Mouse (Mus musculus) stomach, embryonic 16.5 days (tissue): Measurements from ENCODE around the gene 1700001K19Rik. TPM values are rescaled to one million over a fixed set of nuclear protein-coding genes. Genes with fewer than 3 reads are reported as not detected.

Experiments used
- ATAC-seq: fragments of 200-750 bp; cut with Nextera tagmentation; 2 replicates; pipeline ENCODE4 v1.8.0; 2017; ENCODE audit warnings: moderate number of reproducible peaks, moderate TSS enrichment; ENCODE audit not compliant: insufficient read depth, low FRiP score
- H3K27ac ChIP-seq: fragments of 300-500 bp; sonication (generic); 2 replicates; pipeline ENCODE4 v1.5.1; 2014; ENCODE audit warnings: low read length
- H3K27me3 ChIP-seq: fragments of 300-500 bp; sonication (generic); 2 replicates; pipeline ENCODE4 v1.6.1; 2014; ENCODE audit warnings: low read length, control low read depth, mixed read lengths; ENCODE audit not compliant: control insufficient read depth, insufficient read depth
- H3K36me3 ChIP-seq: fragments of 300-500 bp; sonication (generic); 2 replicates; pipeline ENCODE4 v1.6.1; 2014; ENCODE audit warnings: low read length; ENCODE audit not compliant: control insufficient read depth, insufficient read depth
- H3K4me1 ChIP-seq: fragments of 300-500 bp; sonication (generic); 2 replicates; pipeline ENCODE4 v1.6.1; 2014; ENCODE audit warnings: low read length, control low read depth, mixed read lengths; ENCODE audit not compliant: control insufficient read depth, insufficient read depth
- H3K4me2 ChIP-seq: fragments of 300-500 bp; sonication (generic); 2 replicates; pipeline ENCODE4 v1.6.1; 2014; ENCODE audit warnings: low read depth, low read length, mixed read lengths
- H3K4me3 ChIP-seq: fragments of 300-500 bp; sonication (generic); replicated peaks from 2 replicates; pipeline ENCODE4 v1.5.1; 2014; ENCODE audit warnings: mild to moderate bottlenecking, low read length
- H3K9ac ChIP-seq: fragments of 300-500 bp; sonication (generic); 2 replicates; pipeline ENCODE4 v1.6.1; 2014; ENCODE audit warnings: low read length
- H3K9me3 ChIP-seq: fragments of 300-500 bp; sonication (generic); replicated peaks from 2 replicates; pipeline ENCODE4 v1.6.1; 2016; ENCODE audit warnings: low read length, control low read depth; ENCODE audit not compliant: control insufficient read depth
- WGBS: fragments of 180-500 bp; shearing (Covaris S2); extraction: QIAGEN DNeasy Blood & Tissue Kit; methylation state at CpG from one replicate; pipeline ENCODE4 v1.1.7; 2014; 5-methylcytosine and 5-hydroxymethylcytosine counted together
- polyA plus RNA-seq: library from polyadenylated mRNA; unstranded; fragments of >200 nt; fragmentation: Nextera tagmentation; extraction: Ambion mirVana; gene quantifications from 2 replicates; pipeline ENCODE4 v1.2.1, GENCODE M21; 2015

Gene 1700001K19Rik
- 0.25 TPM in 1 of 2 replicates, not detected in the other for polyA plus RNA-seq

DNA sequence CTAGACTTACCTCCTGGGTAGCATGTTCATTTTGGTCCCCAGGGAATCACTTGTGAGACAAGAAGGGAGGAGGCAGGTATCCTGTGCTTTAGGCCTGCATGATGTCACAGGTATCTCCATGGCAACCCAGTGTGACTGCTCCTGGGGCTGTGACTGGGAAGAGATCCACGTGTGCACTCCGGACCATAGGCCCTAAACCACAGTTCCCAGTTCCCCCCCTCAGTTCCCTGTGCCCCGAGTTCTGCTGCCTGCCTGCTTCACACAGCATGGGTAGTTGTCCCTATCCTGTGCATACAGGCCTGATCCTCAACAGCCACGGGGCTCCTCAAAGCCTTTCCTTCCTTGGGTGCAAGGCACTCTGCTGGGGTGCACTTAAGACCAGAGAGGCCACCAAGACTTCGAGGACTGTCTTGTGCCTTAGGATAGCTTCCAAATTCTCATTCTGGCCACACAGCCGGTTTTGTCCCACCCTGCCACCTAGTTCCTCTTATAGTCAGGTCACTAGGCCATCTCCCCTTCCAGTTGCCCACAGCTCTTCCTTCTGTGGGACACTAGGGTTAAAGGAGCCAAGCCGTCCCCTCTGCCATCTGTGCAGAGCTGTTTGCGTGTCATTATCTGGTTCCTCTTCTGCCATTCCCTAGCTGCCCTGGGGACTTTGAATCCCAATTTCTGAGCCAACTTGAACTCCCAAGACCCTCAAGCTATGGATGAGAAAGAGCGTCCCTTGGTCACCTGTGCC, at the start of gene 1700001K19Rik:
TSS of gene 1700001K19Rik (minus strand) at position 59 of the 739 bp plus-strand sequence.
- Histone ChIP-seq H3K4me3 (no peak within 1 kb of the TSS), H3K4me1 (peaks cover 7% of the 10 kb centered on the region), H3K4me2 (no peak within 1 kb of the TSS), H3K9me3 (no peaks in the 10 kb centered on the region), H3K27me3 (no peaks in the 10 kb centered on the region), H3K9ac (no peak within 1 kb of the TSS), H3K36me3 (no peaks in the 10 kb centered on the region), H3K27ac (no peak within 1 kb of the TSS)
- ATAC-seq = no peak
- 73% methylated on average over 9 of the region's 9 CpGs for WGBS

DNA sequence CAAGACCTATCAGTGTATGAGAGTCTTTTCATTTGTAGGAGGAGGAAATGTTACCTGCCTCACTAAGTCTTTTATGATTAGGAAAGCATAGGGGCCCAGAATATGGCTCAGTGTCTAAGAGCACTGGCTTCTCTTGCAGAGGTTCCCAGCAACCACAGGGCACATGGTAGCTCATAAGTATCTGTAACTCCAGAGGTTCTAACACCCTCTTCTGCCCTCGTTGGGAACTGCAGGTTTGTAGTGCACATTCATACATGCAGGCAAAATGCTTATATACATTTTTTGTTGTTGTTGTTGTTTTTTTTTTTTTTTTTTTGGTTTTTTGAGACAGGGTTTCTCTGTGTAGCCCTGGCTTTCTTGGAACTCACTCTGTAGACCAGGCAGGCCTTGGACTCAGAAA, 44.0 kb upstream of the 1700001K19Rik start:
- Histone ChIP-seq H3K9me3 (no peaks in the 10 kb centered on the region), H3K36me3 (no peaks in the 10 kb centered on the region), H3K9ac (no peak overlapping the region), H3K27ac (no peak overlapping the region), H3K4me3 (no peak overlapping the region), H3K4me2 (no peak overlapping the region), H3K4me1 (no peaks in the 10 kb centered on the region), H3K27me3 (no peaks in the 10 kb centered on the region)
- ATAC-seq = no peak
- 54% methylated on average over 1 of the region's 1 CpGs for WGBS

DNA sequence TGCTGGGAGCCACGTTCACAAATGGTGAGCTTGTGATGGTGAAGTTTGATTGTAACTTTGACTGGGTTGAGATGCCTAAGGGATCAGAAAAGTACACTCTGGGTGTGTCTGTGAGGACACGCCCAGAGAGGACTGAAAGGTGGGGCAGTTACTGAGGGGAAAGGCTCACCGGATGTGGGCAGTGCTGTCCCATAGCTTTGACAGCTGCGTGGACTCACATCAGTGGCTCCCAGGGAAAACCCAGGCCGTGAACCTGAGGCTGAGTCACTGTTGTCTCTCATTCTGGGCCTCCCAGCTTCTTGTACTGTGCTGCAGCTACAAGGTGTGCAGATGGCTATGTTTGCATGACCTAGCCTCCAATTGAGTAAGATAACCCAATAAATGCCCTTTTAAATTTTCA, 43.1 kb upstream of the 1700001K19Rik start:
- H3K27me3 ChIP-seq = 0 out of 2 replicates have a peak, but pooled peaks cover under 1% of the 10 kb centered on the region
- H3K9me3 ChIP-seq = no peaks in the 10 kb centered on the region
- H3K36me3 ChIP-seq = no peaks in the 10 kb centered on the region
- no peak overlapping the region for H3K4me3 ChIP-seq
- ATAC-seq = no peak
- no peak overlapping the region for H3K27ac ChIP-seq
- 64% methylated on average over 5 of the region's 5 CpGs for whole genome bisulfite sequencing
- no peak overlapping the region for H3K4me2 ChIP-seq
- no peak overlapping the region for H3K9ac ChIP-seq
- H3K4me1 ChIP-seq = no peaks in the 10 kb centered on the region

DNA sequence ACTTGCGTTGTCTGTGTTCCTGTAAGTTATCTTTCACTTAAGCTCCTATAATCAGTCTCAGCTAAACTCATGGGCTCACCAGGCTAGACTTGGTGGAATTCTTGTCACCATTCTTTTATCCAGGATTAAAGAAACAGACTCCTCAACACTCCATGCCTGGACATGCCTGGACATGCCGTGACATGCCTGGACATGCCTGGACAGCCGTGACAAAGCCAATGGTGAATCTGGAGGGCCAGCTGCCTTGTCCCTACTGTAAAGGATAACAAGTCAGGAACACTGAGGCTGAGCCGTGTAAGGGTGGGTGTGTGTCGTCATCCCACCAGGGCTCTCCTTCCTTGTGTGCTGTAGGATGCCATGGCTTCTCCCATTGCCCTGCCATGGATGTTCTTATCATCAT, 42.6 kb upstream of the 1700001K19Rik start:
- no peak overlapping the region for H3K4me2 ChIP-seq
- H3K27ac ChIP-seq = no peak overlapping the region
- ATAC-seq = no peak
- no peaks in the 10 kb centered on the region for H3K4me1 ChIP-seq
- 87% methylated on average over 5 of the region's 5 CpGs for WGBS
- H3K9me3 ChIP-seq = no peaks in the 10 kb centered on the region
- no peak overlapping the region for H3K9ac ChIP-seq
- H3K4me3 ChIP-seq = no peak overlapping the region
- H3K27me3 ChIP-seq = 0 out of 2 replicates have a peak, but pooled peaks cover 4% of the 10 kb centered on the region
- H3K36me3 ChIP-seq = no peaks in the 10 kb centered on the region

DNA sequence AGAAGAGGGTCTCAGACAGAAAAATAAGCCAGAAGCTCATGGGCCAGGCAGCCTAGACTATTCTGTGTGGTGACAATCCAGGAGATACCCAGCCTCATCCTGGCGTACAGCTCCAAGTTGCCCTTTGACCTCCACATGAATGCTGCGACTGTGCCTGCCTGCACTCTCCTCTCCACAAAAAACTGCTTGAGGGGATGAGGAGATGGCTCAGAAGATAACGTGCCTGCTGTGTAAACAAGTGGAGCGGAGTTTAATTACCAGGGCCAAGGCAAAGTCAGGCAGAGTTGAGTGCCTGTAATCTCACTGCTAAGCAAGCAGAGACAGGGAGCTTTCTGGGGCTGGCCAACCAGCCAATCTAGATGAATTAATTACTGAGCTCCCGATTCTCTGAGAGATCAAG, 33.6 kb upstream of the 1700001K19Rik start:
- Histone ChIP-seq H3K9me3 (0 out of 2 replicates have a peak, but pooled peaks cover 6% of the 10 kb centered on the region), H3K36me3 (no peaks in the 10 kb centered on the region)
- WGBS = 19% methylated on average over 5 of the region's 5 CpGs

DNA sequence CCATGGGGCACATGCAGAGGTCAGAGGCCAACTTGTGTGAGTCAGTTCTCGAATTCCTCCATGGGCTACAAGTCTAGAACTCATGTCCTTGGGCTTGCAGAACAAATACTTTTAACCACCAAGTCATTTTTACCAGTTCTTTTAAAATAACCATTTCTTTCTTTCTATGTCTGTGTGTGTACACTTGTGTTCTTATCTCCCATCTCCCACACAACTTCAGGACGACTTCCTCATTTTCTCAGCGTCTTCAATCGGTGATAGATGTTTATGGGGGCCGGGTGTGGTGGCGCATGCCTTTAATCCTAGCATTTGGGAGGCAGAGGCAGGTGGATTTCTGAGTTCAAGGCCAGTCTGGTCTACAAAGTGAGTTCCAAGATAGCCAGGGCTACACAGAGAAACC, 31.8 kb upstream of the 1700001K19Rik start:
- 86% methylated on average over 6 of the region's 6 CpGs for WGBS
- Histone ChIP-seq H3K27me3 (no peaks in the 10 kb centered on the region), H3K27ac (no peak overlapping the region), H3K9ac (no peak overlapping the region), H3K4me3 (no peak overlapping the region), H3K4me1 (no peaks in the 10 kb centered on the region), H3K36me3 (no peaks in the 10 kb centered on the region), H3K9me3 (0 out of 2 replicates have a peak, but pooled peaks cover 6% of the 10 kb centered on the region), H3K4me2 (no peak overlapping the region)
- no peak for ATAC-seq

More for the DNA sequence above, 33.6 kb upstream of the 1700001K19Rik start:
- Histone ChIP-seq H3K9ac (no peak overlapping the region), H3K4me1 (no peaks in the 10 kb centered on the region), H3K27ac (no peak overlapping the region), H3K4me3 (no peak overlapping the region), H3K27me3 (0 out of 2 replicates have a peak, but pooled peaks cover 4% of the 10 kb centered on the region), H3K4me2 (no peak overlapping the region)
- no peak for ATAC-seq

DNA sequence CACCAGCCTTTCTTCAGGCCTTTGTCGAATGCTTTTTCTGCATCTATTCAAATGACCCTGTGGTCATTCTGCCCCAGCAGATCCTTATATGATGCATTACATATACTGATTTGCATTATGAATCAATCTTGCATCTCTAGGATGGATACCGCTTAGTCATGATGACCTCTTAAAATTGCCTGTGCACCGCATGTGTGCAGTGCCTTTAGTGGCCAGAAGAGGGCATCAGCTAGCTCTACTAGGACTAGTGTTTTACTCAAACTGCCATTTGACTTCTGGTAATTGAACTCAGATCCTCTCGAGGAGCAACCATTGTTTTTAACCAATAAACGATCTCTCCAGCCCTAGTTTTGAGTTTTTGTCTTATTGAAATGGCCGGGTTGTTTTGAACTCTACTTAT, 31.4 kb upstream of the 1700001K19Rik start:
- H3K27ac ChIP-seq = no peak overlapping the region
- no peak overlapping the region for H3K4me3 ChIP-seq
- H3K27me3 ChIP-seq = no peaks in the 10 kb centered on the region
- no peak overlapping the region for H3K9ac ChIP-seq
- ATAC-seq = no peak
- H3K4me1 ChIP-seq = no peaks in the 10 kb centered on the region
- no peak overlapping the region for H3K4me2 ChIP-seq
- WGBS = 94% methylated on average over 6 of the region's 6 CpGs
- H3K9me3 ChIP-seq = 0 out of 2 replicates have a peak, but pooled peaks cover 6% of the 10 kb centered on the region
- H3K36me3 ChIP-seq = no peaks in the 10 kb centered on the region

DNA sequence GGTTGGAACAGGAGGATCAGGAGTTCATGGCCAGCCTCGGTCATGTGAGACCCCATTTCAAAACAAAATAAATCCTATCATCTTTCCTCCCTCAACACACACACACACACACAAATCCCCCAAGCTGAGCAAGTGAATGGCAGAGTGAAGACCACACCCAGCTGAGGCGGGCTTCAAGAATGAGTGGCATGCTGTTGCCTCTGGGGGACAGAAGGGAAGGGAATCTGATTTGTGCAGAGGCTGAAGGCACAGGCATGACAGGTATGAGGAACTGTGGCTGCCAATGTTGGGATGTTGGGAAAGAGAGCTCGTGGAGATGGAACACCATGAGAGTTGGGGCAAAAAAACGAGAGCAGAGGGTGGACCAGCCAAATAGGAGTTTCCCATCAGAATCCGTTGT, 28.9 kb upstream of the 1700001K19Rik start:
- Histone ChIP-seq H3K4me2 (no peak overlapping the region), H3K9ac (no peak overlapping the region), H3K4me3 (no peak overlapping the region), H3K36me3 (no peaks in the 10 kb centered on the region), H3K27me3 (no peaks in the 10 kb centered on the region), H3K27ac (no peak overlapping the region), H3K4me1 (peaks cover 3% of the 10 kb centered on the region; the same call in 1 of the 2 replicates), H3K9me3 (0 out of 2 replicates have a peak, but pooled peaks cover 6% of the 10 kb centered on the region)
- ATAC-seq = no peak
- 55% methylated on average over 5 of the region's 5 CpGs for WGBS

DNA sequence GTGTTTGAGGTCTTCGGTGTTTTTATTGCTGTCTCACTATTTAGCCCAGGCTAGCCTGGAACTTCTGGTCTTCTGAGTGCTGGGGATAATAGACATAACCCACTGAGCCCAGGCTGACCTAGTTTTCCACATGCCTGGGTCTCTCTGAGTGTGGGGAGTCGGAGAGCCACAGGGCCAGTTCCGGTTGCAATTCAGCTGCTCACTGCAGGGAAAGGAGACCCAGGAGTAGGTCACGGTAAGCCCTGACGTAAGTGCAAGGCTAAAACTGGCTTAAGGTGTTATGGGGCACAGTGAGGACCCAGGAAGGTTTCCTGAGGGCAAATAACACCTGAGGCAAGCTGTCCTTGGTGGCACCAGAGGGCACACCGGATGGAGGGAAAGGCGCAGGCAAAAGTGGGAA, 25.0 kb upstream of the 1700001K19Rik start:
- no peak overlapping the region for H3K27ac ChIP-seq
- no peak overlapping the region for H3K4me2 ChIP-seq
- no peaks in the 10 kb centered on the region for H3K36me3 ChIP-seq
- no peak overlapping the region for H3K4me3 ChIP-seq
- 89% methylated on average over 7 of the region's 7 CpGs for WGBS
- no peak overlapping the region for H3K9ac ChIP-seq
- no peak for ATAC-seq
- H3K27me3 ChIP-seq = no peaks in the 10 kb centered on the region
- peaks cover 3% of the 10 kb centered on the region; the same call in 1 of the 2 replicates for H3K4me1 ChIP-seq
- no peaks in the 10 kb centered on the region for H3K9me3 ChIP-seq
